Mouse (Mus musculus) bone marrow macrophage, adult 2 months (primary cell): ENCODE results near the gene G6pc.

ENCODE experiments used
- CTCF ChIP-seq: IDR thresholded peaks from 2 replicates; pipeline ENCODE4 v1.5.1; 2012; ENCODE audit warnings: low read depth, mild to moderate bottlenecking, low read length, moderate library complexity
- POLR2A ChIP-seq: IDR thresholded peaks from 2 replicates; pipeline ENCODE4 v1.6.1; 2012; ENCODE audit warnings: mild to moderate bottlenecking, low read depth, low read length, borderline replicate concordance

DNA sequence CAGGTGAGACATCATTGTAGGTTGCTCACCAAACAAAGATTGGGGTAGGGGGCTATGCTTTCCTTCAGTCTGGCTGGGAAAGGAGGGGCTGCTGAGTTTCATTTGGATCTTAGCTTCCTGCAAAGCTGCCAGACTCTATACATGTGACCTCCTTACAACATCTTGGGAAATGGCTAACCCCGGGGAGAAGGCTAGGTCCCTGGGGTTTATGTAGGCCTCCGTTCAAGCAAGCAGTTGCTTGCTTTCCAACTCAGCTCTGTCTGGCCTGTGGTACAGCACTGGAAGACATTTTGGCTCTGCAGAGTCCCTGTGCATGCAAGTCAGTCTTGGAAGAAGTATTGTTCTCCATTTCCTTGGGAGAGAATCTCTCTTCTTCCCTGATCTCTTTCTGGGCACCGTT, 34.8 kb upstream of the G6pc start:
- TF ChIP-seq CTCF: no peak
- no peak for TF ChIP-seq POLR2A
